Mouse (Mus musculus) hindbrain, embryonic 16.5 days (tissue): ENCODE results near the gene Fbxo3. TPM values are rescaled to one million over a fixed set of nuclear protein-coding genes. Genes with fewer than 3 reads are reported as not detected.
"Not testable (repeated sequence)": the region's sequence is repeated elsewhere in the genome, so short reads cannot be mapped to it uniquely, and the experiment has no call there.

ENCODE experiments used
- ATAC-seq: fragments of 200-750 bp; cut with Nextera tagmentation; 2 replicates; pipeline ENCODE4 v1.8.0; 2017; ENCODE audit warnings: moderate TSS enrichment, moderate library complexity
- H3K27ac ChIP-seq: fragments of 300-500 bp; sonication (generic); 2 replicates; pipeline ENCODE4 v1.5.1; 2014; ENCODE audit warnings: low read depth, mild to moderate bottlenecking, control low read depth, low read length, moderate library complexity
- H3K27me3 ChIP-seq: fragments of 300-500 bp; sonication (generic); replicated peaks from 2 replicates; pipeline ENCODE4 v1.6.1; 2014; ENCODE audit warnings: low read length; ENCODE audit not compliant: control insufficient read depth, insufficient read depth
- H3K36me3 ChIP-seq: fragments of 300-500 bp; sonication (generic); 2 replicates; pipeline ENCODE4 v1.6.1; 2014; ENCODE audit warnings: mild to moderate bottlenecking, low read length, moderate library complexity, mixed read lengths; ENCODE audit not compliant: control insufficient read depth, insufficient read depth
- H3K4me1 ChIP-seq: fragments of 300-500 bp; sonication (generic); 2 replicates; pipeline ENCODE4 v1.6.1; 2014; ENCODE audit warnings: low read depth, low read length; ENCODE audit not compliant: control insufficient read depth, insufficient read depth
- H3K4me2 ChIP-seq: fragments of 300-500 bp; sonication (generic); 2 replicates; pipeline ENCODE4 v1.6.1; 2014; ENCODE audit warnings: mild to moderate bottlenecking, low read length, control low read depth, moderate library complexity
- H3K4me3 ChIP-seq: fragments of 300-500 bp; sonication (generic); 2 replicates; pipeline ENCODE4 v1.5.1; 2014; ENCODE audit warnings: mild to moderate bottlenecking, low read length, control low read depth, moderate library complexity
- H3K9ac ChIP-seq: fragments of 300-500 bp; sonication (generic); 2 replicates; pipeline ENCODE4 v1.6.1; 2014; ENCODE audit warnings: low read depth, mild to moderate bottlenecking, control low read depth, low read length, moderate library complexity
- H3K9me3 ChIP-seq: fragments of 300-500 bp; sonication (generic); 2 replicates; pipeline ENCODE4 v1.6.1; 2014; ENCODE audit warnings: mild to moderate bottlenecking, low read length, moderate library complexity; ENCODE audit not compliant: control insufficient read depth
- WGBS: fragments of 180-500 bp; shearing (Covaris S2); extraction: QIAGEN DNeasy Blood & Tissue Kit; methylation state at CpG from one replicate; pipeline ENCODE4 v1.1.7; 2014; 5-methylcytosine and 5-hydroxymethylcytosine counted together
- polyA plus RNA-seq: library from polyadenylated mRNA; unstranded; fragments of >200 nt; fragmentation: Nextera tagmentation; extraction: Ambion mirVana; gene quantifications from 2 replicates; pipeline ENCODE4 v1.2.1, GENCODE M21; 2015

Gene Fbxo3
- polyA plus RNA-seq, 1 experiment from 2014 or later = 77.8 TPM

GRCm38 (mm10) chr2:104058381-104058780 lies 30.9 kb downstream of the Fbxo3 start:
- ATAC-seq = no peak
- Histone ChIP-seq H3K4me2 (no peak overlapping the region), H3K27me3 (no peaks in the 10 kb centered on the region), H3K9me3 (no peaks in the 10 kb centered on the region), H3K4me3 (no peak overlapping the region), H3K9ac (no peak overlapping the region), H3K36me3 (peaks cover 23% of the 10 kb centered on the region), H3K27ac (no peak overlapping the region), H3K4me1 (no peaks in the 10 kb centered on the region)
- WGBS = 77% methylated on average over 1 of the region's 1 CpGs

DNA sequence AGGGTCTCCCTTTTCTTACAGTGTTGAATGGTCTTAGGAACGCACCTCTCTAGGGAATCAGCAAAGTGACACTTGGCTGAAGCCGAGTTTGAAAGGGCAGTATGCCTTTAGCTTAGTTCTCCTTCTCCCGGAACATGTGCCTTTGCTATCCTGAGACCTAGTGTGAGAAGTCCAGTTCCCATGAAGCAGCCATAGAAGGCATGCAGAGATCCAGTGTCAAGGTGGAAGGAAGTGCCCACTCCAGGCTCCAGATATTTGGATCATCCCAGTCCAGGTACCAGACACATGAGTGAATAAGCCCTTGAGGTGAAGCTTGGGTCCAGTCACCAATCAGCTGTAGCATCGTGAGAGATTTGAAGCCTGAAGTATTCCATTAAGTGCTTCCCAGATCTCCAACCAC lies 31.4 kb downstream of the Fbxo3 start:
- Histone ChIP-seq H3K4me2 (no peak overlapping the region), H3K9me3 (no peaks in the 10 kb centered on the region), H3K27ac (no peak overlapping the region), H3K9ac (no peak overlapping the region), H3K4me3 (no peak overlapping the region), H3K36me3 (peaks cover 23% of the 10 kb centered on the region), H3K4me1 (no peaks in the 10 kb centered on the region), H3K27me3 (no peaks in the 10 kb centered on the region)
- WGBS = 94% methylated on average over 4 of the region's 4 CpGs
- no peak for ATAC-seq

DNA sequence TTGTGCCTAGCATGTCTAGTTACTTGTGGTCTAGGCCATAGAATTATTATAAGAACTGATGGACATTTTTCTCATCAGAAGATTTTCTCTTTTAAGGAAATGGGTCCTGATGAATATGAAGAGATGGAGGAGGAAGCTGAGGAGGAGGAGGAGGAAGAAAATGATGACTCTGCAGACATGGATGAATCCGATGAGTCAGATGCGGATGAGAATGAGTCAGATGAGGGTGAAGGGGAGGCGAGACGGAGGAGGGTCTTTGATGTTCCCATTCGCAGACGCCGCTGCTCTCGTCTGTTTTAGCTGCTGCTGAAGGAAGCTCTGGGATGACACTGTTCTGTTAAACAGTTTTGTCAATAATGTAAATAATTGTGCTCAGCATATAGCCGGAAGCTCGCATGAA lies 32.3 kb downstream of the Fbxo3 start:
- no peaks in the 10 kb centered on the region for H3K9me3 ChIP-seq
- no peaks in the 10 kb centered on the region for H3K27me3 ChIP-seq
- no peak overlapping the region for H3K27ac ChIP-seq
- no peaks in the 10 kb centered on the region for H3K4me1 ChIP-seq
- no peak overlapping the region for H3K4me2 ChIP-seq
- no peak for ATAC-seq
- H3K4me3 ChIP-seq = no peak overlapping the region
- H3K36me3 ChIP-seq = peaks cover 17% of the 10 kb centered on the region
- no peak overlapping the region for H3K9ac ChIP-seq
- WGBS = 87% methylated on average over 10 of the region's 10 CpGs

GRCm38 (mm10) chr2:104060996-104061395 lies 33.5 kb downstream of the Fbxo3 start:
- Histone ChIP-seq H3K27me3 (no peaks in the 10 kb centered on the region), H3K4me3 (no peak overlapping the region), H3K4me1 (no peaks in the 10 kb centered on the region), H3K4me2 (no peak overlapping the region), H3K27ac (no peak overlapping the region), H3K36me3 (peaks cover 11% of the 10 kb centered on the region), H3K9ac (no peak overlapping the region), H3K9me3 (no peaks in the 10 kb centered on the region)
- 97% methylated on average over 6 of the region's 6 CpGs for WGBS
- ATAC-seq = no peak

DNA sequence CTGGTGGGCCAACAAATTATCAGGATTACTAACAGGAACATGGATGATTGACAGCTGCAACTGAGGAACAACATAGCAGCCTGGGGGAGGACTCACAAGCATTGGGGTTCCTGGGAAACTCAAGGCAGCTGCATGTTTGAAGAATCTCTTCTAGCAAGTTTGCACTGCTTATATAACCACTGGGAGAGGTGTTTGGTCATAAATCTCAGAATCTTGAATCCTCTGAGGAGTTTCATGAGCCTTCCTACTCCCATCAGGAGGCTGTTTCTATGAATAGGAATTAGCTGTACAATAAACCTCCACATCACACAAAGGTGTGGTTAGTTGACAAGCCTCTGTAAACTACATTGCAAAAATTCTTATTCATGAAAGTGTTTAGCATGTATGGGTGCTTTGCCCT lies 35.1 kb downstream of the Fbxo3 start:
- Histone ChIP-seq H3K36me3 (peaks cover 11% of the 10 kb centered on the region), H3K27ac (no peak overlapping the region), H3K4me2 (no peak overlapping the region), H3K27me3 (no peaks in the 10 kb centered on the region), H3K4me1 (no peaks in the 10 kb centered on the region), H3K9ac (no peak overlapping the region), H3K4me3 (no peak overlapping the region), H3K9me3 (no peaks in the 10 kb centered on the region)
- no peak for ATAC-seq

DNA sequence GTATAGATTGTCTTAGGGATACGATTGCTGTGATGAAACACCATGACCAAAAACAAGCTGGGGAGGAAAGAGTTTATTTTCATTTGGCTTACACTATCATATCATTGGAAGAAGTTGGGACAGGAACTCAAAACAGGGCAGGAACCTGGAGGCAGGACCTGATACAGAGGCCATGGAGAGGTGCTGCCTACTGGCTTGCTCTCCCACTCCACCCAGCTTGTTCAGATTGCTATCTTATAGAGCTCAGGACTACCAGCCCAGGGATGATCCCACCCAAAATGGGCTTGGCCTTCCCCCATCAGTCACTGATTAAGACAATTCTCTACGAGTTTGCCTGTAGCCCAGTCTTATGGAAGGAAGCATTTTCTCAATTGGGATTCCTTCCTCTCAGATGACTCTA lies 36.6 kb downstream of the Fbxo3 start:
- Histone ChIP-seq H3K9ac (no peak overlapping the region), H3K27me3 (no peaks in the 10 kb centered on the region), H3K4me1 (no peaks in the 10 kb centered on the region), H3K4me3 (no peak overlapping the region), H3K9me3 (no peaks in the 10 kb centered on the region), H3K27ac (no peak overlapping the region), H3K36me3 (peaks cover 7% of the 10 kb centered on the region), H3K4me2 (no peak overlapping the region)
- 82% methylated on average over 2 of the region's 2 CpGs for WGBS
- ATAC-seq = no peak

DNA sequence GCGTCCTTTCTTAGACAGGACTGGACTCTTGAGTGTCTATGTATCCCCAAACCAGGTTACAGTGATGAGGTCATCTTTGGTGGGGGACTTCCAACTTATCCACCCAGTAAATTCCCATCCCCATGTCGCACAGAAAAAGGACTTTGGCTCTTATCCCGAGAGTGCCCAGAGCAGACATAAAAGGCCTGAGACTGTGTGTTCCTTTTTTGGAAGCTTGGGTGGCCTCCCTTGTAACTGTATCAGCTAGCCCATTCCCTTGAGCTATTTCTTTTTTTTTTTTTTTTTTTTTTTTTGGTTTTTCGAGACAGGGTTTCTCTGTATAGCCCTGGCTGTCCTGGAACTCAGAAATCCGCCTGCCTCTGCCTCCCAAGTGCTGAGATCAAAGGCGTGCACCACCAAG lies 38.0 kb downstream of the Fbxo3 start, which contains the start of gene Gm10912:
Gm10912 (plus strand) TSS at position 301 of the 400 bp plus-strand sequence.
- not testable (repeated sequence) for H3K27me3 ChIP-seq, ATAC-seq
- 93% methylated on average over 5 of the region's 6 CpGs for WGBS

DNA sequence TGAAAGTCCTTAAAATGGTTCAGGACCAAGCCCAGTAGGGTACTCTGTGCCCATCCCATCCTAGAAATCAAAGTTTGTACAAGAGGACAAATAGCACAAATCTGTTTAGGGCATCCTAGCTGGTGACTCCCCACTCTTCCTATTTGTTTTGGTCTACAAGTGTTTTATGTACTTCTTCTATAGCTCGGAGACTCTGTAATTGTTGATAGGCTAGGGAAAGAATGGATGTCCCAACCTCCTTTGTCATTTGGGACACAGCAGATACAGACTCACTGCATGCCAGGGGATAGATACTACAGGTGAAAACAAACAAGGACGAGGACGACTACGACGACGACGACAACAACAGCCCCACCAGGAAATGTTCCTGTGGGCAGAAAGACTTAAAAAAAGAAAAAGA lies 40.9 kb downstream of the Fbxo3 start, which contains the start of gene Gm10799:
Gm10799 (minus strand) TSS at position 101 of the 400 bp plus-strand sequence.
- H3K36me3 ChIP-seq, H3K4me2 ChIP-seq, H3K27me3 ChIP-seq, ATAC-seq, H3K9me3 ChIP-seq, H3K4me1 ChIP-seq, H3K27ac ChIP-seq, H3K9ac ChIP-seq, H3K4me3 ChIP-seq: not testable (repeated sequence)
- WGBS = 85% methylated on average over 7 of the region's 7 CpGs

More for the DNA sequence above, 38.0 kb downstream of the Fbxo3 start, which contains the start of gene Gm10912:
- H3K4me1 ChIP-seq, H3K9me3 ChIP-seq, H3K4me3 ChIP-seq, H3K36me3 ChIP-seq, H3K9ac ChIP-seq, H3K4me2 ChIP-seq, H3K27ac ChIP-seq: not testable (repeated sequence)

DNA sequence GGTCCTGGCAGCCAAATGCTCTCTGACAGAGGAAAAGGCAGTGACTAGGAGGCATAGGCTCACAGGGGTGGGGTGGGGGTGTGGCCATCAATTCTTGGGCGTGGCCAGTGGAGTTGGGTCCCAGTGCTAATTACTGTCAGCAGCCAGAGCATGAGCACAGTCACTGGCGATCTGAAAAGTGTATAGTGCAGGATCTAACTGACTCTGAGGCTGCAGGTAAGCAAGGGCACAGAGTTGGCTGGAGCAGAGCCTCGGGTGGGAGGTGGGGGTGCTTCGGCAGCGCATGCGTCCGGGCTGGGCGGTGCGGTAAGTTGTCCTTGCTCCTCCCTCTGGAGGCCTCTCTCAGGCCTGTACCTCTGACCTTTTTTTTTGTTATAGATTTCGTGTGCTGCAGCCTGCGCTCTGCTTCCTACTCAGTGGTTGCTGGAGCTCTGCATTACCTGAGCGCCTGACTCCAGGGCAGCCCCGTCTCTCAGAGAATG lies 42.2 kb downstream of the Fbxo3 start, which contains the start of gene Cd59b:
Cd59b (plus strand) TSS at position 146 of the 482 bp plus-strand sequence.
- peak; percentile 91 for ATAC-seq
- 0 out of 2 replicates have a peak within 1 kb of the TSS, but pooled peaks have one; percentile 29 for H3K27ac ChIP-seq
- H3K4me1 ChIP-seq = peaks cover 3% of the 10 kb centered on the region; the same call in 1 of the 2 replicates
- peak within 1 kb of the TSS; percentile 59 for H3K9ac ChIP-seq
- H3K4me2 ChIP-seq = peak within 1 kb of the TSS; percentile 68
- no peaks in the 10 kb centered on the region for H3K27me3 ChIP-seq
- peak within 1 kb of the TSS; percentile 42 for H3K4me3 ChIP-seq
- WGBS = 11% methylated on average over 13 of the region's 13 CpGs
- H3K9me3 ChIP-seq = no peaks in the 10 kb centered on the region
- no peaks in the 10 kb centered on the region for H3K36me3 ChIP-seq
